Mouse (Mus musculus): Measurements from ENCODE around the gene Smtn.

Gene Smtn

DNA sequence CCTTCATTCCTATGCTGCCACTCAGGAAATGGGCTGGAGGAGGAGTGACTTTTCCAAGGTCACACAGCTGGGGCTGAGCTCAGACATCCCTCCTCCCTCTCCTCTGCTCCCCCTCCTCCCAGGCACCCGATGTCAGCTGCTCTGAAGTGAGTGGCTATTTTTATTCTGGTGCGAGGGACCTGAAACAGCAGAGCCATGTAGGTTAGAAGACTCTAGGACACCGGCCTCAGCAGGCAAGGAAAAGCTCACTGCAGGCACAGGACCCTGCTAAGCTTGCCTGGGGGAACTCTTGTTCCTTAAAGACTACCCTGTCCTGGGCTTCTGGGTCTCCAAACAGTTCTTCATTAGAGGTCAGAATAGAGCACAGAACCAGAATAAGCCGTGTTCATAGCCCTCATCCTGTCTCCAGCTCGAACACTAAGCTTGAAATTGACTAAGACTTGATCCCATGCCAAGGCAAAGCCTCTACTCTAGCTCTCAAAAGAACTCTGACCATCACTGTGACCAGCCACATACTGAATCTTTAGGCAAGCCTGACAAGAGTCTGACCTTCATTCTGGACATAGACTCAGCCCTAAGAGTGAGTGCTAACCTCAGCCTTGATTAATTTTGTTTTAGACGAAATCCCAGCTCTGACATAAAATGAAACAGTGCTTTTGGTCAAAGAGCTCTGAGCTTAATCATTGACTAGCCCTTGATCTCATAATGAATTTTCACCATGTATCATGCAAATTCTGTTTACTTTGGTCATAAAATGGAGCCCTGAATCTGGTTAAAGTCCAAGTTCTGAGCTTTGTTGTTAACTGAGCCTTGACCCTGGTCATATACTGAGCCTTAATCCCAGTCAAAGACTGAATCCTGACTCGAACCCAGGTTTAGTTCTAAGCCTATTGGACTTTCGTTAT, 31.0 kb downstream of the Smtn start:
- no peak for DNase-seq (ENCODE audit: low spot score)

DNA sequence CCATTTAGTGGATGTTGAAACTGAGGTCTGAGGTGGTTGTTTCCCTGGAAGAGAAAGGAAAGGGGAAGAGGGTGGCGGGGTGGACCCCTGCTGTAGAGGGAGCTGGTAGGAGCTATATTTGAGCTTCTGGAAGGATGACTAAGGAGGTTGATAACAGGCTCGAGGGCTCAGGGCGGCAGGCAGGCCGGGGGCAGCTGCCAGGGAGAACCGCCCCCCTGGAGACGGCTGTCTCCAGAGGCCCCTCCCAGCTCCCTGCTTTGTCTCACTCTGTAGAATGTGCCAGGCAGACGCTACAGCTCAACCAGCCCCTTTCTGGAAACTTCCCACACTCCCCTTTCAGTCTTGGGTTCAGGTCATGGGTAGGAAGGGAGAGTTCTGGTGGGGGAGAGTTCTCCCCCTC, 32.2 kb downstream of the Smtn start:
- no peak for DNase-seq (ENCODE audit: low spot score)

DNA sequence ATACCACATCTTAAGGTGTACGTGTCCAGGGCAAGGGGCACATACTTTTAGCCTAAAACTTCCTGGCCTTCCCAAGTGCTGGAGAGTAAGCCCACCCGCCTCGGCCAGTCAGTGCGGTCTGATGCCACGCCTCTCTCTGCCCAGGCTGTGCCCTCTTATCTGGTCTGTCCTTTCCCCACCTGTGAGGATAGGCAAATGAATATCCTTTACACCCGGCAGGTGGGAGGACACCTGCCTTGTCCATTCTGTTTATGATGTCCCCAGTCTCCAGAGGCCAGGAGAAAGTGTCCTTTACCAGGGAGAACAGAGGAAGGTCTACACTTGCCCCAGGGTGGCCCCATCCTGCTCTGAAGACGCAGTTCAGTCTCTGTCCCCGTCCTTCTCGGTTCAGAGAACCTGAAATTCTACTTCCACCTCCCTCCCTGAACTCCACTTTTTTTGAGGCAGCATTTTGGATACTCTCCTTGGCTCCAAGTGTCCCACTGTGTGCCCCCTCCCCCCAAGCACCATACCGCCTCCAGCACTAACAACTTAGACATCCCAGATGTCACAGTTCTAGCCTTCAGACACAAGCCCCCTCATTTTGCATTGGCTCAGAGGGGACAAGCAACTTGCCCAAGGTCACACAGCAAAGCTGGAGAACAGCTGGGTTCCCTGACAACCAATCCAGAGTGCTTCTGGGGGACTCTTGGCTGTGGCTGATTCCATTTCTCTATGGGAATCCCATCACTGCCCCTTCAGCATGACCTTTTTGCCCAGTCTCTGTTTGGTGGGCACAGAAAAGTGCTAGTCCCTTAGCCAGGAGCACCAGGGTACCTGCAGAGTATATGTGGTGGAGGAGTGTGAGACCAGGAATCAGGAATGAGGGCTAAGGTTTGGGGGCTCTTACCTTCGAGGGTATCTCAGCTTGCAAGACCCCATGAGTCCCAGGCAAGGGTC, 36.4 kb downstream of the Smtn start:
- no peak for DNase-seq (ENCODE audit: low spot score)

DNA sequence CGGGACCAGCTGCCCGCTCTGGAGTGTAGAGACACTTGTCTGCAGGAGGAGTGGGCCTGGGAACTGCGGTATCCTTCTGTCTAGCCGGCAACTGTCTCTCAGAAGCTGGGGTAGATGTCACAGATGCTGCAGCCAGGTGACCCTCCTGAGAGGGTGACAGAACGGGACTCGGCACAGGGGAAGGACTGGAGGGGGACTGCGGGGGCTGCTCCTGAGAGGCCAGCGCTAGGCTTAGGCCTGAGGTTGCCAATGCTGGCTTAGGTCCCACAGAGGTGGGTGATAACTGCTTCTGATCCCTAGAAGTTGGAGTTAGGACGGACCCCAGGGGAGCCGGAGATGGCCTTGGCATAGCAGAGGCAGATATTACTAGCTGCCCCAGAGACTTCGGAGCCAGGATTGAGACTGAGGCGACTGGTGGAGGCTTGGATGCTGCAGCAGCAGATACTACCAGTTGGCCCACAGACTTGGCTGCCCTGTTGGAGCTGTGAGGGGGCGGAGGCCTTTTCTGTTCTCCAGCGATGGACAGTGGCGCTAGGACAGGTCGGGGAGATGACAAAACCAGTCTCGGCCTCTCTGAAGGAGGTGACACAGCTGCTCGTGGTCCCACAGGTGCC, 37.8 kb downstream of the Smtn start:
- no peak for DNase-seq (ENCODE audit: low spot score)

DNA sequence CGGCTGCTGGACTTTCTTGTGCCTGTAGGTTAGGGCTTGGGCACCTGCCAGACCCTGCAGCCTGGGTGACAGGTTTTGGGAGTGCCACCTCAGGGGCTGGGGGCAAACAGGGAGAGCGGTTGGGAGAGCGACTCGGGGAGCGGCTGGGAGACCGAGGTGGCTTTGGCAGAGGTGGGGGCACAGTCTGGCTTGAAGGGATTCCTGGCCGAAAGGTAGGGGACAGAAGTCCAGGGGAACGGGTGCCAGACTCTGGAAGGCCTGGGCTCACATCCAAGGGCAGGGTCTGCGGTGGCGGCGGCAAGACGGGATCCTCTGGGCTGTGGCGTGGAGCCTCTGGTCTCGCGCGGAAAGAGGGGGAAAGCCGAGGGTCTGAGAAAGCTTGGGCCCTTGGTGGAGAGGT, 38.4 kb downstream of the Smtn start:
- DNase-seq (ENCODE audit: low spot score): no peak

GRCm38 (mm10) chr11:3497296-3497695, 43.1 kb downstream of the Smtn start:
- DNase-seq (ENCODE audit: low spot score): no peak

DNA sequence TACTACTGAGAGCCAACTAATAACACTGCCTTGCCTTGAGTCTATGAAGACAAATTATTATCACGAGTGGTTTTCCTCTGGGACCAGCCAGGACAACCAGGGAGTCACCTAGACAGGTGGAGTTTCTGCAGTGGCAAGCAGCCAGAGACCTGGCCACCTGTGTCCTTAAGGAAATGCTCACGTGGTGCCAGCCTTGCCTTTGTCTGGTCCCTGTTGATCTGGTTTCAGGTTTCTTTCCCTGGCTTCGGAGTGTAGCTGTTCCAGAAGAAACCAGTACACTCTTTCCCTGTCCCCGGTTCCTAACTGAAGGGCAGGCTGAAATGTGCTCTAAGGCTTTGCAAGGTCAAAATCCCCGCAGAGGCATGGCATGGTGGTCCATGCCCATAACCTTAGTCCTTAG, 43.7 kb downstream of the Smtn start:
- DNase-seq (ENCODE audit: low spot score): no peak

- no peak for DNase-seq (ENCODE audit: low spot score)
These were observed 44.9 kb downstream of the Smtn start for GRCm38 (mm10) chr11:3495496-3495895.

GRCm38 (mm10) chr11:3494857-3495256, 45.6 kb downstream of the Smtn start:
- DNase-seq (ENCODE audit: low spot score): no peak

- no peak for DNase-seq (ENCODE audit: low spot score)
These were observed 47.7 kb downstream of the Smtn start for GRCm38 (mm10) chr11:3492748-3493147.

DNA sequence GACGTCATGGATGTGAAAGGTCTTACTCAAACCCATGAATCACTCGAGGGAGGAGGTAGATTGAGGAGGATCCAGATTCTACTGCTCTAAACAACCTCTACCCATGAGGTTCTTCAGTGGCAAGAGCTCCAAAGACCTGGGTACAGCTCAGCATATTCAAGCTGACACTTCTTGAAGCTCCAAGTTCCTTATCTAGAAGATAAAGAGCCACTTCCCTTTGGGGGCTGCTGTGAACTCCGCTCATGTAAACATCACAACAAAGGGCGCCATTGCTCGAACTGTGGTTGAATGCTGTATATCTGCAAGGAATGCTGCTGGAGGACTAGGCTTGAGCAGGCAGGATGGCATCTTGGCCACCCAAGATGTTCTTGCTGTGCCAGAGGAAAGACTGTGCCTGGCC, 51.4 kb downstream of the Smtn start:
- DNase-seq (ENCODE audit: low spot score): no peak

DNA sequence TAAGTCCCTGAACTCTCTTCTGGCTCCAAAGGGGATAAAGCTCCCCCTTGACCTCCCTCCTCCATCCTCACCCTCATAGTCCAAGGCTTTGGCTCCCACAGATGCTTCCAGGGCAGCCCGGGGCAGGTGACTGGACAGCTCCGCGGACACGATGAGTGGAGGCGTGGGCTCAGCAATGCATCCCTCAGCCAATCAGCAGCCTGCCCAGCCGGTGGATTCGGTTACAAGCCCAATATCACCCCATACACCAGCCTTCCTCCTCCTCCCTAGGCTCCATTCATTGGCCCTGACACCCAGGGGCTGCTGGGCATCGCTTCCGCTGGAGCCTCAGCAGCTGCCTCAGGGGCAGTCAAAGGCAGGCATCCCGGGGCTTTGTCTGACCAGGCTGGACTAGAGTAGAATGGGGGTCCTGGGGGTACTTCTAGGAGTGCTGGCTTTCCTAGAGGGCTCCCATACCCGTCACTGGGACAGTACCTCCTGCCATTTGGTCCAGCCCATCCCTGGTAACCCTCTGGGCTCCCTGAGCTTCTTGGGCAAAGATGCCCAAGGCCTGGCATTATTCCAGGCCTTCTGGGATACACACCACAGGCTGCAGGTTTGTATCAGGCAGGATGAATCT, 52.4 kb downstream of the Smtn start, which contains the start of gene Pla2g3:
Pla2g3 (plus strand) TSS at position 333 of the 619 bp plus-strand sequence.
- DNase-seq (ENCODE audit: low spot score): peak; percentile 61

DNA sequence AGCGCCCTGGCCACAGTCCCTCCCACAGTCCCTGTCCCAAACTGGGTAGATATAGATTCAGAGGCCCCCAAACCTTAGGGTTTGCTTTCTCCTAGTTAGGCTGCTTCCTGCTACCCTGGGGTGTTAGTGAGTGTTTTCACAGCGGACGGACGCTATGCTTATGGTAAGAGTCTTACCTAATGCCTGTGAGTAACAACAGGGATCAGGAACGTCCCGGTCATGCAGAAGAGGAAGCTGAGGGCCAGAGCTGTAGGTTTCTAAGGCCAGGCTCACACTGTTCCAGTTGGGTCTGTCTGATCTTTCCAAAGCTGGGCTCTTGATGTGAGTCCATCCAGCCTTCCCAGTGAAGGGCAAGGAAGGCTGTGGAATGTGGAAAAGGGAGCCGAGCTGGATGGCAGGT, 54.1 kb downstream of the Smtn start:
- DNase-seq (ENCODE audit: low spot score): no peak

- DNase-seq (ENCODE audit: low spot score): no peak
These were observed 56.3 kb downstream of the Smtn start for GRCm38 (mm10) chr11:3483980-3484642.

DNA sequence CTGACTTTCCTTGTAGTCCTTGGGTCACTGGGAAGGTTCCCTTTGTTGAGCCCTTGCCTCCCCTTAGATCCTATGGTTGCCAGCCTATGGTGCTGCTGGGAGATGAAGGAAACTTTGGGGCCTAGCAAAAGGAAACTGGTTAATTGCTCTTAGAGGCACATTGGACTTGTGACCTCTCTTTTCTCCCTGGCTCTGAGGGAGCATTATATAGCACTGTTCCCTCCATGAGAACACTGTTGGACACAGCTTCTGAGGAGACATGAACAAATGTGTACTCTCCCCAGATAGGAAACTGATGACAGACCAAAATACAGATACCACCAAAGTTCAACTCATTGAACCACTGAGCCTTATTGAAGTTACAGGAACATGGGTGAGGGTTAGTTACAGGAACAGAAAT, 64.9 kb downstream of the Smtn start:
- DNase-seq (ENCODE audit: low spot score): no peak

DNA sequence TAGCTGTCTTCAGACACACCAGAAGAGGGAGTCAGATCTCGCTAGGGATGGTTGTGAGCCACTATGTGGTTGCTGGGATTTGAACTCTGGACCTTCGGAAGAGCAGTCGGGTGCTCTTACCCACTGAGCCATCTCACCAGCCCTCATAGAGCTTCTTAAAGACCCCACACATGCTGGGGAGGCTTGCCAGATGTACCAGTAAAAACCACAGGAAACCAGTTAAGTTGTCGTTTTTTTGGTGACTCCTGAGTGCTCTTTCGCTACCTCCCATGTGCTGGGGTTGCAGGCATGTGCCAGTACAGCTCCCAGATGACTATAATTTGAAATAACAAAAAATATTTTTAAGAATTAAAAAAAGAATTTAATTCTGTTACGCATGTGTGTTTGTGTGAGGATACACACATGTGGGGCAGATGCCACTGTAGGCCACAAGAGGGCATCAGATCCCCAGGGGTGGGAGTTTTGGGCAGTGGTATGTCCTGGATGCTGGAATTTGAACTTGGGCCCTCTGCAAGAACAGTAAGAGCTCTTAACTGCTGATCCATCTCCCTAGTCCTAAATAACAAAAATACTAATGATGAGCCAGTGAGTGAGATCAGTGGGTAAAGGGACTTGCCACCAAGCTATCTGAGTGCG, 65.8 kb downstream of the Smtn start:
- DNase-seq (ENCODE audit: low spot score): no peak

DNA sequence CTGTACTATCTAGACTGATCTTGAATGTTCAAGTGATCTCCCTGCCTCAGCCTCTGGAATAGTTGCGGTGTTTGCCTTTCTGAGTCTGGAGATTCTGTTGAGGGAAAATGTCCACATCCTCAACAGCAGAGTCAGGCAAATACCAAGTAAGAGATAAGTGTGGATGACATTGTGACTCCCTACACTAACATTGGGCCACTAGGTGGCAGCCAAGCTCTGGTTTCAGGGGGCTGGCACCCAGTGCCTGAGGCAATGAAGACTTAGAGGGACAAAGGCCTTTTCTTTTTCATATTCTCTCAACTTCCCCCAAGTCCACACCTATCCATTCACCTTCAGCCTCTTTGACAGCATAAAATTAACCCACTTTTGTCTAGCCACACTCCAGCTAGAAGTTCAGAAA, 67.9 kb downstream of the Smtn start:
- DNase-seq (ENCODE audit: low spot score): peak; percentile 92

- DNase-seq (ENCODE audit: low spot score): no peak
These were observed 69.0 kb downstream of the Smtn start for GRCm38 (mm10) chr11:3471448-3471850.
